Mouse (Mus musculus): Measurements from ENCODE around the gene Dus3l. TPM values are rescaled to one million over a fixed set of nuclear protein-coding genes. Genes with fewer than 3 reads are reported as not detected.

Dus3l gene
- polyA plus RNA-seq, 1 experiment = 157 TPM

DNA sequence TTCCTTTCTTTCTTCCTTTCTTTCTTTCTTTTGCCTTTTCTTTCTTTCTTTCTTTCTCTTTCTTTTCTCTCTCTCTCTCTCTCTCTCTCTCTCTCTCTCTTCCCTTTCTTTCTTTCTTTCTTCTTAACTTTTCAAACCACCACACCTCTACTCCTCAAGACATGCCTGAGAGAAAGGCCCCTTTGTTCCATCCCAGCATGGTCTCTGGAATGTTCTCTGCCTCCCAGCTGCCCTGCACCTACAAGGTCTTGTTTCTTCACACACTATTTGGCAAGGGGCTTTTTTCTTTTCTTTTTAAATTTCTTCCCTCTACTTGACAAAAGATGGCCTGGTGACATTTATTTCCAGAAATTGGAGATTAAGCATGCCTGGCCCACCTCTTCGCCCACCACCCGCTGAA, 34.9 kb upstream of the Dus3l start:
- Histone ChIP-seq H3K4me1 (replicated peaks; ENCODE audit: control insufficient read depth, insufficient read depth, low read length) (peaks cover 7% of the 10 kb centered on the region; the same call in 1 of the 2 replicates), H3K27me3 (ENCODE audit: control insufficient read depth, insufficient read depth, low read length) (no peaks in the 10 kb centered on the region), H3K36me3 (ENCODE audit: control insufficient read depth, insufficient read depth, low read length) (no peaks in the 10 kb centered on the region), H3K4me3 (ENCODE audit: control insufficient read depth, insufficient read depth, low read length) (no peak overlapping the region), H3K27ac (ENCODE audit: control insufficient read depth, insufficient read depth, low read length) (no peak overlapping the region)
- no peak for TF ChIP-seq POLR2A (IDR thresholded peaks at IDR 0.05; ENCODE audit: control insufficient read depth, extremely low read depth, insufficient read depth, low read length, poor library complexity)
- no peak for TF ChIP-seq CTCF (IDR thresholded peaks at IDR 0.05; ENCODE audit: borderline replicate concordance, control insufficient read depth, extremely low read depth, insufficient read depth, low read length, poor library complexity)
- DNase-seq = no peak
- WGBS = 91% methylated on average over 2 of the region's 2 CpGs

DNA sequence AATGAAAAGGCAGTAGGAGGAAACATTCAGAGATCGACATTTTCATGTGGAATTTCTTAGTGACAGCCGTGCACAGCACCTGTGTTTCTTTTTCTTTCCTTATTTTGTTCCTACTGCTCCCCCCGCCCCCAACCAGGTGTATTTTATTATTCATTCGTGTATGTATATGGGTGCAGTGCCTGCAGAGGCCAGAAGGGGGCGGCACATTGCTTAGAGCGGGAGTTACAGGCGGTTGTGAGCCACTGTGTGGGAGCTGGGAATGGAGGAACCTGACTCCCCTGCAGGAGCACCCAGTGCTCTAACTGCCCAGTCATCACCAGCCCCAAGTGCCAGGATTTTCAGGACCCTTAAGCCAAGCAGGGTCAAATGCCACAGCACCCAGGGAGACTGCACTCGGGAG, 28.0 kb upstream of the Dus3l start:
- TF ChIP-seq CTCF (IDR thresholded peaks at IDR 0.05; ENCODE audit: borderline replicate concordance, control insufficient read depth, extremely low read depth, insufficient read depth, low read length, poor library complexity) (peak; percentile 79; the same call in 1 of the 2 replicates), POLR2A (IDR thresholded peaks at IDR 0.05; ENCODE audit: control insufficient read depth, extremely low read depth, insufficient read depth, low read length, poor library complexity) (no peak)
- DNase-seq = peak; percentile 39
- 51% methylated on average over 8 of the region's 8 CpGs for WGBS
- no peak overlapping the region for H3K4me3 ChIP-seq (ENCODE audit: control insufficient read depth, insufficient read depth, low read length)
- no peaks in the 10 kb centered on the region for H3K27me3 ChIP-seq (ENCODE audit: control insufficient read depth, insufficient read depth, low read length)
- H3K27ac ChIP-seq (ENCODE audit: control insufficient read depth, insufficient read depth, low read length) = no peak overlapping the region
- H3K4me1 ChIP-seq (replicated peaks; ENCODE audit: control insufficient read depth, insufficient read depth, low read length) = no peaks in the 10 kb centered on the region
- no peaks in the 10 kb centered on the region for H3K36me3 ChIP-seq (ENCODE audit: control insufficient read depth, insufficient read depth, low read length)

- no peak for DNase-seq
- H3K36me3 ChIP-seq (ENCODE audit: control insufficient read depth, insufficient read depth, low read length) = no peaks in the 10 kb centered on the region
- no peak overlapping the region for H3K27ac ChIP-seq (ENCODE audit: control insufficient read depth, insufficient read depth, low read length)
- TF ChIP-seq POLR2A (IDR thresholded peaks at IDR 0.05; ENCODE audit: control insufficient read depth, extremely low read depth, insufficient read depth, low read length, poor library complexity) (no peak), CTCF (IDR thresholded peaks at IDR 0.05; ENCODE audit: borderline replicate concordance, control insufficient read depth, extremely low read depth, insufficient read depth, low read length, poor library complexity) (no peak)
- no peaks in the 10 kb centered on the region for H3K4me1 ChIP-seq (replicated peaks; ENCODE audit: control insufficient read depth, insufficient read depth, low read length)
- no peaks in the 10 kb centered on the region for H3K27me3 ChIP-seq (ENCODE audit: control insufficient read depth, insufficient read depth, low read length)
- 88% methylated on average over 10 of the region's 10 CpGs for WGBS
- no peak overlapping the region for H3K4me3 ChIP-seq (ENCODE audit: control insufficient read depth, insufficient read depth, low read length)
Observed at GRCm38 (mm10) chr17:56738221-56738620, 26.3 kb upstream of the Dus3l start.

DNA sequence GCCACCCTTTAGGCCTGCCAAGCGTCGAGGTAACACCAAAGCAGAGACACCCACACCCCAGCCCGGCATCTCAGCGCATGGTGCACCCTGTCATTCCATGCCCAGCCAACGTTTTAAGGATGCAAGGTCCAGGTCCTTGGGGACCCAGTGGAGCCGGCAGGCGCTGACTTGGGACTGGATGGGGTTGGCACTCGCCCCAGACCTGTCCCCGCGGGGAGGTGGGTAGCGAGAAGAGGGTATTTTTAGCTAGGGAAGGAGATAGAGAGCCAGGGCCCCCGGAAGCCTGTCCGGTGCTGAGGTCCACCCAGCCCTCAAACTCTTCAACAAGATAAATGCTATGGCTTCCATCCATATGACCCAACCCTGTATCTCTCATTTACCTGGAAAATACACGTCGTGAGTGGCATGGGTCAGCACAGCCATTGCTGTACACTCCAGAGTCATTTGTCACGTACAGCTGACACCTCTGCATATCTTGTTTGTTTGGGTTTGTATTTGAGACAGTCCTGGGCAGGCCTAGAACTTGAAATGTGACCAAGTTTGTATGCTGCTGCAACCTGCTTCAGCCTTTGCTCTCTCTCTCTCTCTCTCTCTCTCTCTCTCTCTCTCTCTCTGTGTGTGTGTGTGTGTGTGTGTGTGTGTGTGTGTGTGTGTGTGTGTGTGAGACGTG, 24.3 kb upstream of the Dus3l start:
- H3K4me1 ChIP-seq (replicated peaks; ENCODE audit: control insufficient read depth, insufficient read depth, low read length) = 0 out of 2 replicates have a peak, but pooled peaks cover 2% of the 10 kb centered on the region
- TF ChIP-seq CTCF (IDR thresholded peaks at IDR 0.05; ENCODE audit: borderline replicate concordance, control insufficient read depth, extremely low read depth, insufficient read depth, low read length, poor library complexity) (no peak), POLR2A (IDR thresholded peaks at IDR 0.05; ENCODE audit: control insufficient read depth, extremely low read depth, insufficient read depth, low read length, poor library complexity) (no peak)
- H3K27me3 ChIP-seq (ENCODE audit: control insufficient read depth, insufficient read depth, low read length) = no peaks in the 10 kb centered on the region
- DNase-seq = no peak
- H3K36me3 ChIP-seq (ENCODE audit: control insufficient read depth, insufficient read depth, low read length) = no peaks in the 10 kb centered on the region
- no peak overlapping the region for H3K4me3 ChIP-seq (ENCODE audit: control insufficient read depth, insufficient read depth, low read length)
- no peak overlapping the region for H3K27ac ChIP-seq (ENCODE audit: control insufficient read depth, insufficient read depth, low read length)
- WGBS = 90% methylated on average over 17 of the region's 17 CpGs

- no peaks in the 10 kb centered on the region for H3K36me3 ChIP-seq (ENCODE audit: control insufficient read depth, insufficient read depth, low read length)
- DNase-seq = no peak
- H3K27me3 ChIP-seq (ENCODE audit: control insufficient read depth, insufficient read depth, low read length) = no peaks in the 10 kb centered on the region
- no peak overlapping the region for H3K4me3 ChIP-seq (ENCODE audit: control insufficient read depth, insufficient read depth, low read length)
- 0 out of 2 replicates have a peak, but pooled peaks cover 2% of the 10 kb centered on the region for H3K4me1 ChIP-seq (replicated peaks; ENCODE audit: control insufficient read depth, insufficient read depth, low read length)
- no peak for TF ChIP-seq POLR2A (IDR thresholded peaks at IDR 0.05; ENCODE audit: control insufficient read depth, extremely low read depth, insufficient read depth, low read length, poor library complexity)
- TF ChIP-seq CTCF (IDR thresholded peaks at IDR 0.05; ENCODE audit: borderline replicate concordance, control insufficient read depth, extremely low read depth, insufficient read depth, low read length, poor library complexity) = no peak
- H3K27ac ChIP-seq (ENCODE audit: control insufficient read depth, insufficient read depth, low read length) = no peak overlapping the region
- 92% methylated on average over 17 of the region's 17 CpGs for WGBS
Observed at GRCm38 (mm10) chr17:56740788-56741160, 23.8 kb upstream of the Dus3l start.

GRCm38 (mm10) chr17:56744173-56744572, 20.4 kb upstream of the Dus3l start:
- Histone ChIP-seq H3K4me3 (ENCODE audit: control insufficient read depth, insufficient read depth, low read length) (no peak overlapping the region), H3K36me3 (ENCODE audit: control insufficient read depth, insufficient read depth, low read length) (no peaks in the 10 kb centered on the region), H3K27me3 (ENCODE audit: control insufficient read depth, insufficient read depth, low read length) (no peaks in the 10 kb centered on the region), H3K4me1 (replicated peaks; ENCODE audit: control insufficient read depth, insufficient read depth, low read length) (0 out of 2 replicates have a peak, but pooled peaks cover 2% of the 10 kb centered on the region), H3K27ac (ENCODE audit: control insufficient read depth, insufficient read depth, low read length) (no peak overlapping the region)
- DNase-seq = no peak
- 37% methylated on average over 5 of the region's 5 CpGs for WGBS
- no peak for TF ChIP-seq CTCF (IDR thresholded peaks at IDR 0.05; ENCODE audit: borderline replicate concordance, control insufficient read depth, extremely low read depth, insufficient read depth, low read length, poor library complexity)
- TF ChIP-seq POLR2A (IDR thresholded peaks at IDR 0.05; ENCODE audit: control insufficient read depth, extremely low read depth, insufficient read depth, low read length, poor library complexity) = no peak
